Mouse (Mus musculus): Measurements from ENCODE around the gene Dcun1d1. TPM values are rescaled to one million over a fixed set of nuclear protein-coding genes. Genes with fewer than 3 reads are reported as not detected.

The Dcun1d1 gene
- total RNA-seq, 1 experiment from 2014 or later = 202 TPM

Other genes starting within 250 kb of the Dcun1d1 start
- gene Atp11b, start 183.3 kb downstream of the Dcun1d1 start, total RNA-seq (2017) = 131 to 143 TPM (median 136 TPM) in 3 replicates
- gene Mccc1, start 63.2 kb upstream of the Dcun1d1 start, total RNA-seq (2017) = 1.2 to 13.1 TPM (median 11.5 TPM) in 3 replicates
- not detected in 3 replicates for gene Ccdc144b, start 116.1 kb upstream of the Dcun1d1 start, total RNA-seq (2017)
- gene Acad9, start 128.5 kb upstream of the Dcun1d1 start, total RNA-seq (2017) = 19.8 to 29.2 TPM (median 23.8 TPM) in 3 replicates
- gene D3Ertd254e, start 213.6 kb upstream of the Dcun1d1 start, total RNA-seq (2017) = 1.2 to 3.4 TPM (median 3.0 TPM) in 3 replicates

Data from monocyte, adult 5-6 weeks (primary cell).